Mouse (Mus musculus) lung, postnatal 25 days (tissue): ENCODE measurements around the gene Sat2.

ENCODE experiments used
- DNase-seq: peaks from one replicate; pipeline ENCODE4 v3.0.0; 2022; ENCODE audit warnings: low spot score

Gene Sat2

GRCm38 (mm10) chr11:69671726-69672124 is 49.9 kb downstream of the Sat2 start:
- DNase-seq: no peak

GRCm38 (mm10) chr11:69672211-69672706 is 50.4 kb downstream of the Sat2 start, which contains the start of gene Eif4a1:
Gene Eif4a1 (minus strand): TSS chr11:69672423.
- DNase-seq: peak; percentile 100
